Mouse (Mus musculus) embryonic facial prominence, embryonic 15.5 days (tissue): ENCODE measurements around the gene Btbd9. TPM values are rescaled to one million over a fixed set of nuclear protein-coding genes. Genes with fewer than 3 reads are reported as not detected.

Experiments used
- ATAC-seq: fragments of 200-750 bp; cut with Nextera tagmentation; 2 replicates; pipeline ENCODE4 v1.8.0; 2017; ENCODE audit warnings: low read depth, moderate TSS enrichment; ENCODE audit not compliant: insufficient number of reproducible peaks, low FRiP score, low TSS enrichment
- H3K27ac ChIP-seq: fragments of 300-500 bp; sonication (generic); replicated peaks from 2 replicates; pipeline ENCODE4 v1.5.1; 2015; ENCODE audit warnings: mild to moderate bottlenecking, inconsistent platforms
- H3K27me3 ChIP-seq: fragments of 300-500 bp; sonication (generic); 2 replicates; pipeline ENCODE4 v1.6.1; 2015; ENCODE audit warnings: inconsistent platforms
- H3K36me3 ChIP-seq: fragments of 300-500 bp; sonication (generic); 2 replicates; pipeline ENCODE4 v1.6.1; 2015; ENCODE audit warnings: mild to moderate bottlenecking, inconsistent platforms
- H3K4me1 ChIP-seq: fragments of 300-500 bp; sonication (generic); 2 replicates; pipeline ENCODE4 v1.6.1; 2015; ENCODE audit warnings: inconsistent platforms
- H3K4me2 ChIP-seq: fragments of 300-500 bp; sonication (generic); replicated peaks from 2 replicates; pipeline ENCODE4 v1.6.1; 2015; ENCODE audit warnings: mild to moderate bottlenecking, inconsistent platforms
- H3K4me3 ChIP-seq: fragments of 300-500 bp; sonication (generic); replicated peaks from 2 replicates; pipeline ENCODE4 v1.5.1; 2015; ENCODE audit warnings: mild to moderate bottlenecking, inconsistent platforms
- H3K9ac ChIP-seq: fragments of 300-500 bp; sonication (generic); 2 replicates; pipeline ENCODE4 v1.6.1; 2015; ENCODE audit warnings: inconsistent platforms
- H3K9me3 ChIP-seq: fragments of 300-500 bp; sonication (generic); replicated peaks from 2 replicates; pipeline ENCODE4 v1.6.1; 2016; ENCODE audit warnings: inconsistent platforms
- WGBS: fragments of 180-500 bp; shearing (Covaris S2); methylation state at CpG from one replicate; pipeline ENCODE4 v1.1.7; 2015; 5-methylcytosine and 5-hydroxymethylcytosine counted together
- polyA plus RNA-seq: library from polyadenylated mRNA; unstranded; fragments of >200 nt; fragmentation: Nextera tagmentation; extraction: Ambion mirVana; gene quantifications from 2 replicates; pipeline ENCODE4 v1.2.1, GENCODE M21; 2015

Btbd9 gene
- polyA plus RNA-seq, 1 experiment from 2014 or later: 56.6 TPM

DNA sequence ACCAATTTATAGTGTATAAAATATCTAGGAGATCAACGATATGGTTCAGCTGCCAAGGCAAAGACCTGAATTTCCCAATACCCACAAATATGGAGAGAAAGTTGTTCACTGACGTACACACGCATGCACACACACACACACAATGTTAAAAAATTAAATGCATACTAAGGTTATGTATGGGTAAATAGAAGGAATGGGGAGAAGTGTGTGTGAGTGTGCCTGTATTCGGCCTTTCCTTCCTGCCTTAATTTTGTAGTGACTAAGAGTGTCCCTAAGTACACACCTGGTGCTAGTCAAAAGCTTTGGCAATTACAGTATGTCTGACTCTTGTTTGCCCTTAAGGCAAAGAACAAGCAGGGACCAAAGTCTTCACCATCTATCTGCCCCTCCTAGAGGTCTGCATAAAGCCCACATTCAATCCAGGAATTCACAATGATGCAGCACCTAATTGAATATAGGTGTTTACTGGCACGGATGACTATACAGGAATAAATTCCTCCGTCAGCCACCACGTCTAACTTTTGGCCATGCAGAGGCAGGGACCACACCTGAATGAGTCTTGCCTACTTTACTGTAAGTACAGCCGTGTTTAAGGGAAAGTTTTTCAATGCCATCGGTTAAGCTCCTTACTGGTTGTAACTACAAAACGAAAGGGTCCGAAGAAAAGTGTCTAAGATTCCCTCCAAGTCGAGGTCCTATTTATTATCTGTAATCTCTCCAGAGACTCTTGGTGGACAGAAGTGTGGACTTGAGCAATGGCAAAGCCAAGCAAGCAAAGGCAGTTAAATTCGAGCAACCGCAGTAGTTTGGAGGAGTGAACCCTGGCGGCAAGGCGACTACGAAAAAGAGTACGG, 35.2 kb upstream of the Btbd9 start:
- ATAC-seq: no peak
- Histone ChIP-seq H3K4me2 (peak overlapping the region; percentile 45), H3K9ac (peak overlapping the region; percentile 78), H3K27me3 (no peaks in the 10 kb centered on the region), H3K4me3 (peak overlapping the region; percentile 74), H3K4me1 (peaks cover 18% of the 10 kb centered on the region), H3K9me3 (no peaks in the 10 kb centered on the region), H3K36me3 (no peaks in the 10 kb centered on the region), H3K27ac (peak overlapping the region; percentile 84)
- 21% methylated on average over 18 of the region's 18 CpGs for WGBS

GRCm38 (mm10) chr17:30610739-30611138, 34.5 kb upstream of the Btbd9 start:
- H3K9ac ChIP-seq: no peak overlapping the region
- no peaks in the 10 kb centered on the region for H3K9me3 ChIP-seq
- no peaks in the 10 kb centered on the region for H3K36me3 ChIP-seq
- no peaks in the 10 kb centered on the region for H3K27me3 ChIP-seq
- WGBS: 69% methylated on average over 1 of the region's 1 CpGs
- H3K27ac ChIP-seq: no peak overlapping the region
- peaks cover 22% of the 10 kb centered on the region for H3K4me1 ChIP-seq
- no peak overlapping the region for H3K4me3 ChIP-seq
- ATAC-seq: no peak
- no peak overlapping the region for H3K4me2 ChIP-seq

GRCm38 (mm10) chr17:30609980-30610307, 33.7 kb upstream of the Btbd9 start:
- 95% methylated on average over 5 of the region's 5 CpGs for WGBS
- Histone ChIP-seq H3K9me3 (no peaks in the 10 kb centered on the region), H3K9ac (no peak overlapping the region), H3K36me3 (no peaks in the 10 kb centered on the region), H3K4me2 (no peak overlapping the region), H3K4me3 (no peak overlapping the region), H3K4me1 (peaks cover 22% of the 10 kb centered on the region), H3K27me3 (no peaks in the 10 kb centered on the region), H3K27ac (no peak overlapping the region)
- no peak for ATAC-seq

- ATAC-seq: no peak
- peaks cover 22% of the 10 kb centered on the region for H3K4me1 ChIP-seq
- H3K9me3 ChIP-seq: no peaks in the 10 kb centered on the region
- WGBS: 80% methylated on average over 16 of the region's 16 CpGs
- no peak overlapping the region for H3K9ac ChIP-seq
- no peak overlapping the region for H3K4me3 ChIP-seq
- H3K4me2 ChIP-seq: no peak overlapping the region
- H3K36me3 ChIP-seq: no peaks in the 10 kb centered on the region; the same call in 1 of the 2 replicates
- no peak overlapping the region for H3K27ac ChIP-seq
- no peaks in the 10 kb centered on the region for H3K27me3 ChIP-seq
Observed at GRCm38 (mm10) chr17:30609305-30609979, 33.2 kb upstream of the Btbd9 start.

GRCm38 (mm10) chr17:30607909-30608495, 31.7 kb upstream of the Btbd9 start:
- H3K4me3 ChIP-seq: no peak overlapping the region
- H3K4me1 ChIP-seq: peaks cover 22% of the 10 kb centered on the region
- H3K27ac ChIP-seq: no peak overlapping the region
- ATAC-seq: no peak
- 56% methylated on average over 8 of the region's 8 CpGs for WGBS
- peaks cover 12% of the 10 kb centered on the region for H3K36me3 ChIP-seq
- no peak overlapping the region for H3K4me2 ChIP-seq
- no peaks in the 10 kb centered on the region for H3K9me3 ChIP-seq
- H3K9ac ChIP-seq: no peak overlapping the region
- no peaks in the 10 kb centered on the region for H3K27me3 ChIP-seq

DNA sequence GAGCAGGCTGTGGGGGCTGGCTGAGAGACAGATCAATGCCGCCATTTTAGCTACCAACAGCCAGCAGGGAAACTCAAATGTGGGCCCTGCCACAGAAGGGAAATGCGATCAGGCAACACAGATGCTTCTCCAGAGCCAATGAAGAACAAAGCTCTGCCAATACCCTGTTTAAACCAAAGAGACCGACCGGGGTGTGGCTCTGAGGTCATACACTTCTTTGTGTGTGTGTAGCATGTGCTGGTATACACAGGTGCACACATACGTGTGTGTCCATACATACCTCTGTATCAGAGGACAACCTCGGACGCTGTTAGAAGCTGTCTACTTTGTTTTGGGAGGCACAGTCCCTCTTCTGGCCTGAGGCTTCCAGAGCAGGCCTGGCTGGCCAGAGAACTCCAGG, 31.0 kb upstream of the Btbd9 start:
- H3K36me3 ChIP-seq: peaks cover 19% of the 10 kb centered on the region
- H3K4me2 ChIP-seq: no peak overlapping the region
- no peak overlapping the region for H3K4me3 ChIP-seq
- no peaks in the 10 kb centered on the region for H3K27me3 ChIP-seq
- 88% methylated on average over 7 of the region's 7 CpGs for WGBS
- no peak overlapping the region for H3K9ac ChIP-seq
- no peak overlapping the region for H3K27ac ChIP-seq
- H3K4me1 ChIP-seq: peaks cover 22% of the 10 kb centered on the region
- H3K9me3 ChIP-seq: no peaks in the 10 kb centered on the region
- ATAC-seq: no peak

GRCm38 (mm10) chr17:30606634-30607081, 30.4 kb upstream of the Btbd9 start:
- Histone ChIP-seq H3K27ac (no peak overlapping the region), H3K36me3 (peaks cover 25% of the 10 kb centered on the region), H3K4me1 (peaks cover 22% of the 10 kb centered on the region), H3K9ac (no peak overlapping the region), H3K27me3 (no peaks in the 10 kb centered on the region), H3K4me2 (no peak overlapping the region), H3K9me3 (no peaks in the 10 kb centered on the region), H3K4me3 (no peak overlapping the region)
- no peak for ATAC-seq
- 83% methylated on average over 8 of the region's 8 CpGs for WGBS

DNA sequence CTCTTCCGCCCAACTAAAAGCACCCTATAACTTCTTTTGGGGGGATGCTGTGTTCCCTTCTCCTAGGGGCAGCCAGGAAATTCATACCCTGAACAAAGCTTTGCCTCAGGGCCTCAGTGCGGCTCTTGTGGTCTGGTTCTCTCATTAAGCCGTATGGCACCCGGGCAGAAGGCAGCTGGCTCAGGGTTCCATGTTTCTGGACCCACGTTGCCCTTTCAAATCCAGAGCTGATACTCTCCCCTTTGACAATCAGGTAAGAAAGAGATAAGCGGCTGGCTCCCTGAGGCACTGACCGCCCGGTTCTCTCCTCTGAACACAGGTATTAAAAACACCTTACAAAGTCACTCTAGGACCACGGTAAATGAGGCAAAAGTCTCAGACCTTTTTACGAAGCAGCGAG, 29.9 kb upstream of the Btbd9 start:
- H3K4me1 ChIP-seq: peaks cover 18% of the 10 kb centered on the region
- H3K27ac ChIP-seq: no peak overlapping the region
- no peak overlapping the region for H3K4me2 ChIP-seq
- 78% methylated on average over 11 of the region's 11 CpGs for WGBS
- H3K4me3 ChIP-seq: no peak overlapping the region
- no peak for ATAC-seq
- H3K9me3 ChIP-seq: no peaks in the 10 kb centered on the region
- H3K9ac ChIP-seq: no peak overlapping the region
- peaks cover 27% of the 10 kb centered on the region for H3K36me3 ChIP-seq
- H3K27me3 ChIP-seq: no peaks in the 10 kb centered on the region

GRCm38 (mm10) chr17:30605001-30605400, 28.7 kb upstream of the Btbd9 start:
- H3K9ac ChIP-seq: no peak overlapping the region

DNA sequence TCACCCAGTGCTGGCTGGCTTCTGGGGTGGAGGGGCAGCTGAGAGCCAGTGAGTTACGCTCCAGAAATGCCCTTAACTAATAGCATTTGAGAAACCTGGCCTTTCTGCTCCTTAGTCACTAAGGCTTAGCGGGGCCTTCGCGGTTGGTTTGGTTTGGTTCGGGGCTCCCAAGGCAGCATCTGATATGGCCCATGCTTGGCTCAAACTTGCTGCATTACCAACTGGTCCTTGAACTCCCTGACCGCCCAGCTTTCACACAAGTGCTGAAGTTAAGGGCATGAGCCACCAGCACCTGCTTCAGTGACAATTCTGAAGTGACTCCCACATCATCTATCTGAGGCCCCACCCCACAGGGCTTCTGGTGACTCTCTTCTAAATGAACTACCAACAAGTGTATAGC, 28.0 kb upstream of the Btbd9 start:
- Histone ChIP-seq H3K9me3 (no peaks in the 10 kb centered on the region), H3K9ac (no peak overlapping the region), H3K27ac (no peak overlapping the region), H3K27me3 (no peaks in the 10 kb centered on the region), H3K4me2 (no peak overlapping the region), H3K36me3 (peaks cover 43% of the 10 kb centered on the region), H3K4me3 (no peak overlapping the region), H3K4me1 (peaks cover 10% of the 10 kb centered on the region; the same call in 1 of the 2 replicates)
- no peak for ATAC-seq
- 81% methylated on average over 6 of the region's 6 CpGs for WGBS

More at GRCm38 (mm10) chr17:30605001-30605400, 28.7 kb upstream of the Btbd9 start:
- no peak for ATAC-seq
- WGBS: 76% methylated on average over 5 of the region's 5 CpGs
- Histone ChIP-seq H3K27ac (no peak overlapping the region), H3K9me3 (no peaks in the 10 kb centered on the region), H3K4me3 (no peak overlapping the region), H3K36me3 (peaks cover 38% of the 10 kb centered on the region), H3K4me1 (peaks cover 16% of the 10 kb centered on the region), H3K27me3 (no peaks in the 10 kb centered on the region), H3K4me2 (no peak overlapping the region)

GRCm38 (mm10) chr17:30602175-30602574, 25.9 kb upstream of the Btbd9 start:
- Histone ChIP-seq H3K4me1 (0 out of 2 replicates have a peak, but pooled peaks cover 4% of the 10 kb centered on the region), H3K27me3 (no peaks in the 10 kb centered on the region), H3K36me3 (peaks cover 60% of the 10 kb centered on the region), H3K9me3 (no peaks in the 10 kb centered on the region), H3K9ac (no peak overlapping the region), H3K27ac (no peak overlapping the region), H3K4me2 (no peak overlapping the region), H3K4me3 (no peak overlapping the region)
- ATAC-seq: no peak
- 95% methylated on average over 14 of the region's 14 CpGs for WGBS
